Mouse (Mus musculus): Measurements from ENCODE around the gene Gm11034. TPM values are rescaled to one million over a fixed set of nuclear protein-coding genes. Genes with fewer than 3 reads are reported as not detected.

Gm11034 gene
- polyA plus RNA-seq, 1 experiment from 2014 or later: not detected

- no peaks in the 10 kb centered on the region for H3K4me1 ChIP-seq
- no peaks in the 10 kb centered on the region for H3K27me3 ChIP-seq (ENCODE audit: low read depth, poor library complexity, severe bottlenecking)
- H3K9me3 ChIP-seq (replicated peaks): peaks cover 29% of the 10 kb centered on the region
- H3K27ac ChIP-seq (replicated peaks): no peak overlapping the region
- H3K4me3 ChIP-seq: no peak overlapping the region
- no peak for DNase-seq (ENCODE audit: low spot score)
- H3K36me3 ChIP-seq: no peaks in the 10 kb centered on the region
- 64% methylated on average over 8 of the region's 8 CpGs for WGBS
Observed at GRCm38 (mm10) chr8:72197997-72198396, 15.4 kb downstream of the Gm11034 start.

GRCm38 (mm10) chr8:72192065-72192464 is 21.4 kb downstream of the Gm11034 start:
- Histone ChIP-seq H3K9me3 (replicated peaks) (no peaks in the 10 kb centered on the region), H3K27ac (replicated peaks) (no peak overlapping the region), H3K36me3 (no peaks in the 10 kb centered on the region), H3K27me3 (ENCODE audit: low read depth, poor library complexity, severe bottlenecking) (no peaks in the 10 kb centered on the region), H3K4me1 (no peaks in the 10 kb centered on the region), H3K4me3 (no peak overlapping the region)
- no peak for DNase-seq (ENCODE audit: low spot score)

GRCm38 (mm10) chr8:72190215-72190539 is 23.3 kb downstream of the Gm11034 start:
- no peaks in the 10 kb centered on the region for H3K36me3 ChIP-seq
- H3K27me3 ChIP-seq (ENCODE audit: low read depth, poor library complexity, severe bottlenecking): no peaks in the 10 kb centered on the region
- WGBS: 82% methylated on average over 2 of the region's 2 CpGs
- no peak overlapping the region for H3K27ac ChIP-seq (replicated peaks)
- no peak overlapping the region for H3K4me3 ChIP-seq
- no peak for DNase-seq (ENCODE audit: low spot score)
- no peaks in the 10 kb centered on the region for H3K9me3 ChIP-seq (replicated peaks)
- H3K4me1 ChIP-seq: no peaks in the 10 kb centered on the region

- Histone ChIP-seq H3K27me3 (ENCODE audit: low read depth, poor library complexity, severe bottlenecking) (no peaks in the 10 kb centered on the region), H3K9me3 (replicated peaks) (no peaks in the 10 kb centered on the region), H3K4me3 (no peak within 1 kb of the TSS), H3K4me1 (no peaks in the 10 kb centered on the region), H3K36me3 (no peaks in the 10 kb centered on the region), H3K27ac (replicated peaks) (no peak within 1 kb of the TSS)
- DNase-seq (ENCODE audit: low spot score): no peak
- WGBS: 71% methylated on average over 12 of the region's 12 CpGs
Observed at GRCm38 (mm10) chr8:72189417-72190214, 23.8 kb downstream of the Gm11034 start, which contains the start of gene Hsh2d. Gene Hsh2d (plus strand): TSS chr8:72189638.

- 74% methylated on average over 2 of the region's 2 CpGs for WGBS
- H3K27ac ChIP-seq (replicated peaks): no peak overlapping the region
- H3K36me3 ChIP-seq: no peaks in the 10 kb centered on the region
- H3K4me1 ChIP-seq: no peaks in the 10 kb centered on the region
- no peak overlapping the region for H3K4me3 ChIP-seq
- no peaks in the 10 kb centered on the region for H3K27me3 ChIP-seq (ENCODE audit: low read depth, poor library complexity, severe bottlenecking)
- H3K9me3 ChIP-seq (replicated peaks): no peaks in the 10 kb centered on the region
- no peak for DNase-seq (ENCODE audit: low spot score)
Observed at GRCm38 (mm10) chr8:72187793-72188331, 25.6 kb downstream of the Gm11034 start.

GRCm38 (mm10) chr8:72183554-72184202 is 29.8 kb downstream of the Gm11034 start:
- no peak for DNase-seq (ENCODE audit: low spot score)
- 94% methylated on average over 2 of the region's 2 CpGs for WGBS
- Histone ChIP-seq H3K27ac (replicated peaks) (no peak overlapping the region), H3K4me1 (no peaks in the 10 kb centered on the region), H3K36me3 (peaks cover 35% of the 10 kb centered on the region), H3K9me3 (replicated peaks) (no peaks in the 10 kb centered on the region), H3K4me3 (no peak overlapping the region), H3K27me3 (ENCODE audit: low read depth, poor library complexity, severe bottlenecking) (no peaks in the 10 kb centered on the region)

GRCm38 (mm10) chr8:72177346-72177925 is 36.0 kb downstream of the Gm11034 start:
- Histone ChIP-seq H3K9me3 (replicated peaks) (no peaks in the 10 kb centered on the region), H3K4me1 (no peaks in the 10 kb centered on the region), H3K36me3 (peaks cover 98% of the 10 kb centered on the region), H3K27me3 (ENCODE audit: low read depth, poor library complexity, severe bottlenecking) (no peaks in the 10 kb centered on the region), H3K4me3 (no peak overlapping the region), H3K27ac (replicated peaks) (no peak overlapping the region)
- DNase-seq (ENCODE audit: low spot score): peak; percentile 54
- 66% methylated on average over 5 of the region's 5 CpGs for WGBS

GRCm38 (mm10) chr8:72169681-72170249 is 43.7 kb downstream of the Gm11034 start:
- Histone ChIP-seq H3K36me3 (peaks cover 95% of the 10 kb centered on the region), H3K27me3 (ENCODE audit: low read depth, poor library complexity, severe bottlenecking) (no peaks in the 10 kb centered on the region), H3K9me3 (replicated peaks) (no peaks in the 10 kb centered on the region), H3K27ac (replicated peaks) (no peak overlapping the region), H3K4me3 (no peak overlapping the region), H3K4me1 (no peaks in the 10 kb centered on the region)
- WGBS: 86% methylated on average over 3 of the region's 3 CpGs
- DNase-seq (ENCODE audit: low spot score): no peak

GRCm38 (mm10) chr8:72169098-72169668 is 44.3 kb downstream of the Gm11034 start:
- Histone ChIP-seq H3K27me3 (ENCODE audit: low read depth, poor library complexity, severe bottlenecking) (no peaks in the 10 kb centered on the region), H3K4me1 (no peaks in the 10 kb centered on the region), H3K9me3 (replicated peaks) (no peaks in the 10 kb centered on the region), H3K36me3 (peaks cover 95% of the 10 kb centered on the region), H3K4me3 (no peak overlapping the region), H3K27ac (replicated peaks) (no peak overlapping the region)
- DNase-seq (ENCODE audit: low spot score): no peak
- WGBS: 94% methylated on average over 3 of the region's 3 CpGs

Other genes with a start within 250 kb of the Gm11034 start
- 0.32 and 0.36 TPM in 2 replicates for gene Cyp4f18, start 204.0 kb downstream of the Gm11034 start, polyA plus RNA-seq (2016; fragmentation: Nextera tagmentation; extraction: Ambion mirVana)
- gene Olfr372, start 172.4 kb downstream of the Gm11034 start, polyA plus RNA-seq (2016; fragmentation: Nextera tagmentation; extraction: Ambion mirVana): not detected in 2 replicates
- gene Olfr373, start 130.5 kb downstream of the Gm11034 start, polyA plus RNA-seq (2016; fragmentation: Nextera tagmentation; extraction: Ambion mirVana): 0.02 TPM in 1 of 2 replicates, not detected in the other
- gene Olfr374, start 106.6 kb downstream of the Gm11034 start, polyA plus RNA-seq (2016; fragmentation: Nextera tagmentation; extraction: Ambion mirVana): not detected in 2 replicates
- 560 and 595 TPM in 2 replicates for gene Tpm4, start 78.7 kb downstream of the Gm11034 start, polyA plus RNA-seq (2016; fragmentation: Nextera tagmentation; extraction: Ambion mirVana)
- 133 and 145 TPM in 2 replicates for gene Rab8a, start 52.4 kb downstream of the Gm11034 start, polyA plus RNA-seq (2016; fragmentation: Nextera tagmentation; extraction: Ambion mirVana)
- 0.07 TPM in 1 of 2 replicates, not detected in the other for gene Hsh2d, start 24.0 kb downstream of the Gm11034 start, polyA plus RNA-seq (2016; fragmentation: Nextera tagmentation; extraction: Ambion mirVana)
- gene Cib3, start 799 bp downstream of the Gm11034 start, polyA plus RNA-seq (2016; fragmentation: Nextera tagmentation; extraction: Ambion mirVana): not detected in 2 replicates
- 75.2 and 83.1 TPM in 2 replicates for gene Fam32a, start 6.1 kb upstream of the Gm11034 start, polyA plus RNA-seq (2016; fragmentation: Nextera tagmentation; extraction: Ambion mirVana)
- gene Ap1m1, start 26.4 kb upstream of the Gm11034 start, polyA plus RNA-seq (2016; fragmentation: Nextera tagmentation; extraction: Ambion mirVana): 201 and 235 TPM in 2 replicates
- gene Gm10282, start 91.6 kb upstream of the Gm11034 start, polyA plus RNA-seq (2016; fragmentation: Nextera tagmentation; extraction: Ambion mirVana): 38.0 and 38.7 TPM in 2 replicates
- gene Klf2, start 105.4 kb upstream of the Gm11034 start, polyA plus RNA-seq (2016; fragmentation: Nextera tagmentation; extraction: Ambion mirVana): 4.0 and 4.1 TPM in 2 replicates
- gene Eps15l1, start 207.8 kb upstream of the Gm11034 start, polyA plus RNA-seq (2016; fragmentation: Nextera tagmentation; extraction: Ambion mirVana): 71.2 and 77.2 TPM in 2 replicates
- gene Calr3, start 230.2 kb upstream of the Gm11034 start, polyA plus RNA-seq (2016; fragmentation: Nextera tagmentation; extraction: Ambion mirVana): 1.8 and 2.1 TPM in 2 replicates
- 16.5 and 16.9 TPM in 2 replicates for gene 1700030K09Rik, start 230.2 kb upstream of the Gm11034 start, polyA plus RNA-seq (2016; fragmentation: Nextera tagmentation; extraction: Ambion mirVana)